Mouse (Mus musculus): ENCODE measurements around the gene Gnao1. TPM values are rescaled to one million over a fixed set of nuclear protein-coding genes. Genes with fewer than 3 reads are reported as not detected.
A peak's percentile ranks its signal among the peaks of the same experiment; 100 is the strongest.

Gnao1 gene
- polyA plus RNA-seq, 1 experiment from 2014 or later, result 267 TPM

DNA sequence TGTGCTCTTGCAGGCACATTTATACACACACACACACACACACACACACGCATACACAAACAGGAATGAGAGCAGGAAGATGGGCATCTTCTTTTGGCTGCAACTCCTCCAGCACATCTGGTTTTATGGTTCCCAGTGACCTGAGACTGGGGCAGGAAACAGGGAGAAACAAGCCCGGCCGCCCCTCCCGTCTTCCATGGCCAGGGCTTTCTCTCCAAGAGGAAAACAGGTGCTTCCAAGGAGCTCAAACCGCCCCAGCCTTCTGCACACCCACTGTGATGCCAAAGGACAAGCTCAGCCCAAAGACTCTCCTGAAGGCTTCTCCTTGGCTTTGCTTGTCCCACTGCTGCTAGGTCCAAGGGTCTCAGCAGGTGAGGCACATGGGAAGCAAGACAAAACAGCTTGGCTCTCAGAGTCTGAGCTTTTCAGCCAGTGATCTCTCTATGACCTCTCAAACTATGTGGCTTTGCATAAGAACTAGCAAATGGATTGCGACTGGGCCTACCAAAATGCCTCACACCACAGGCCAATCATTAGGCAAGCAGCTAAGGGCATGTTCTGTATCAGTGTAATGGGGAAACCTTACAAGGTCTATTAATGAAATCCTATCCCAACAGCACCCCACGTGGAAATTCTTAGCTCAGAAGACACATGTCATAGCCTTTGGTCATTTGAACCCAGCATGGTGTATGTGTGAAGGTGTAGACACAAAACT, 160.0 kb downstream of the Gnao1 start:
- Histone ChIP-seq H3K9ac (no peak overlapping the region), H3K27me3 (no peaks in the 10 kb centered on the region), H3K4me2 (no peak overlapping the region), H3K4me3 (no peak overlapping the region), H3K4me1 (replicated peaks) (no peaks in the 10 kb centered on the region), H3K36me3 (peaks cover 74% of the 10 kb centered on the region), H3K27ac (replicated peaks) (0 out of 2 replicates have a peak overlapping the region, but pooled peaks have one; percentile 38), H3K9me3 (no peaks in the 10 kb centered on the region)
- ATAC-seq (ENCODE audit: low FRiP score, low read depth), result no peak
- 76% methylated on average over 7 of the region's 7 CpGs for WGBS

DNA sequence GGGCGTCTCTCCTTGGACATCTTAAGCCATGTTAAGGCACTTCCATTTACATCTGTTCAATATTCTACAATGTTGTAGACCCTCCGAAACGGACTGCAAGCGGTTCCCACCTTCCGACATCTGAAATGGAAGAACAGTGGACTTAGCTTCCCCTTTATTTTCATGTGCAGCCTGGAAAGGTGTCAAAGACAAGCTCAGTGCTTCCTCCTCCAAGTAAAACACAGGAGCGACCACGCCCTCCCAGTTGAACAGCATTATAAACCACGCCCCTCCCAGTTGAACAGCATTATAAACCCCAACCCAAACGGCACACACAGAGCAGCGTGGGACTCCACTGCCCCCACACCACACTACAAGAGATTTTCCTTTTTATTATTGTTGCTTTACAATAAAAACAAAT, 161.7 kb downstream of the Gnao1 start:
- Histone ChIP-seq H3K27me3 (no peaks in the 10 kb centered on the region), H3K36me3 (peaks cover 74% of the 10 kb centered on the region), H3K4me3 (no peak overlapping the region), H3K9me3 (no peaks in the 10 kb centered on the region), H3K9ac (no peak overlapping the region), H3K27ac (replicated peaks) (no peak overlapping the region), H3K4me1 (replicated peaks) (no peaks in the 10 kb centered on the region), H3K4me2 (no peak overlapping the region)
- 93% methylated on average over 10 of the region's 10 CpGs for WGBS
- ATAC-seq (ENCODE audit: low FRiP score, low read depth), result no peak

DNA sequence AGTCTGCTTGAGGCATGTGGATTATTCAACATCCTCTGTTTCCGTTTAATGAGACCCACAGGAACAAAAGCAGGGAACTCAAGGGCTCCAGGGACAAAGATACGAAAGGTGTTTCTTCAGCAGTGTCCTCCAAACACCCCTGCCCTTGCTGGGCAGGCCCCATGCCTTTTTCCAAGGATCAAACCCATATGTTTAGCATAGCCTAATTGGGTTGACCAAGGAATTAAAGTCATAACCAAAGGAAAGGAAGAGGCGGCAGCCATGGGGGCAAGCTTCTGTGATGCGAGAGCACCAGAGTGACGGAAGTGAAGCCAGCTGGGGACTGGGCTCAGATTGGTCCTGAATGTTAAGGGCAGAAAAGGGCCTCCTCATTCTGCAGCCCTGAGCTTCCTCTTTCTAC, 162.4 kb downstream of the Gnao1 start:
- Histone ChIP-seq H3K36me3 (peaks cover 71% of the 10 kb centered on the region), H3K27ac (replicated peaks) (no peak overlapping the region), H3K4me2 (no peak overlapping the region), H3K27me3 (no peaks in the 10 kb centered on the region), H3K4me1 (replicated peaks) (no peaks in the 10 kb centered on the region), H3K9ac (no peak overlapping the region), H3K9me3 (no peaks in the 10 kb centered on the region), H3K4me3 (no peak overlapping the region)
- no peak for ATAC-seq (ENCODE audit: low FRiP score, low read depth)
- WGBS, result 83% methylated on average over 5 of the region's 5 CpGs

DNA sequence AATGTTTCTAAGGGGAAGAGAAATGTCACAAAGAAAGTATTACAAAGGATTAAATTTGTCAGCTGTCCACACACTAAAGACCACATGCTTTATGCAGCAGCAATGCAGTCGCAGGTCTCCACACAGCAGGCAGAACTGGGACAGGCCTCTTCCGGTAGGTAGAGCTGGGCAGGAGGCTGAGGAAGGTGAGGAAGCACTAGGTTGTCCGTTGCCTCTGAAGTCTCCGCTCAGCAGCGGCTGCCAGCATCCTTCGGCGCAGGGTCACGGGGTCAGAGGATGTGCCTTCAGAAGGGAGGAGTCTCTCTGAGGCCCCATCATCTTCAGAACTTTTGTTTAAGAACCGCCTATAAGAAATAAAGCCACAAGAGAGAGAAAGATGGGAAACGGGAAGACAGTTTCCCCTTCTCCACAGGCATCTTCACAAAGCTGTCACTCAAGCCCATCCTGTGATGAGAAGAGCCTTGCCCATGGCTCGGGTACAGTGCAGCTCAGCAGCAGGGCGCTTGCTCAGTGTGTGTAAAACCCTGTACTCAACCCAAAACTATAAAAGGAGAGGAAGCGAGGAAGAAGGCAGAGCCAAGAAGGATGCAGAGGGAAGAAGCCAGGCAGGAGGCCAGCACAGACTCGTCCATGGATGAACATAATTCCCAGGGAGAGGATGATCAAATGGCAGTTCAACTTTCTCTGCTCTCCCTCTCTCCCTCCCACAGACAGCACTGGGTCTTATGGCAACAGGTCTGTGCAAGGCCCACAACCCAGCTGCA, 163.4 kb downstream of the Gnao1 start:
- Histone ChIP-seq H3K27ac (replicated peaks) (no peak overlapping the region), H3K4me3 (no peak overlapping the region), H3K4me1 (replicated peaks) (no peaks in the 10 kb centered on the region), H3K9me3 (no peaks in the 10 kb centered on the region), H3K36me3 (peaks cover 71% of the 10 kb centered on the region), H3K27me3 (no peaks in the 10 kb centered on the region), H3K4me2 (no peak overlapping the region), H3K9ac (no peak overlapping the region)
- no peak for ATAC-seq (ENCODE audit: low FRiP score, low read depth)
- WGBS, result 81% methylated on average over 14 of the region's 14 CpGs

DNA sequence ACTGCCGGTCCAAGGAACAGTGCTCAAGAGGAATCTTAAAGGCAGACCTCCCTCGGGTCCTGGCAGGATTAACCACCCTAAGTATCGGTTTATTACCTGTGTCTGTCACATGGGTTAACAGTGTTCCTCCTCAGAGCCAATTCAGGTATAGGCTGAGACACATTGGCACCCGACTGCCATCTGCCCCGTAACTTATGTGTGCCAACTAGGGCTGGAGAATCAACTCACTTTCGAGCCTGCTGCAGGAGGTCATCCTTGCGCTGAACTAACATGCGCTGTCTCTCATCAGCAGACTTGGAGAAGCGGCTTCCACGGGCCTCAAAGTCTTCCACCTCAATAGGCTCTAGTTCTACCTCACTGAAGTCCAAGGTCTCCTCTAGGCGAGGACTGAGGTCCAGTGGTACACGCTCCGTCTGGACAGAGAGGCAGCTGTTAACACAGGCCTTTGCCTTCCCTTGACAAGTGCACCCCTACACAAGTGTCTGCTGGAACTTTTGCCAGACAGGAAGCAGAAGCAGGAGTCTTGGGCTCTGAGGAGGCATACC, 164.1 kb downstream of the Gnao1 start:
- Histone ChIP-seq H3K4me1 (replicated peaks) (no peaks in the 10 kb centered on the region), H3K9me3 (no peaks in the 10 kb centered on the region), H3K27me3 (no peaks in the 10 kb centered on the region), H3K9ac (no peak overlapping the region), H3K27ac (replicated peaks) (no peak overlapping the region), H3K36me3 (peaks cover 71% of the 10 kb centered on the region), H3K4me3 (no peak overlapping the region), H3K4me2 (no peak overlapping the region)
- WGBS, result 93% methylated on average over 13 of the region's 13 CpGs
- no peak for ATAC-seq (ENCODE audit: low FRiP score, low read depth)

DNA sequence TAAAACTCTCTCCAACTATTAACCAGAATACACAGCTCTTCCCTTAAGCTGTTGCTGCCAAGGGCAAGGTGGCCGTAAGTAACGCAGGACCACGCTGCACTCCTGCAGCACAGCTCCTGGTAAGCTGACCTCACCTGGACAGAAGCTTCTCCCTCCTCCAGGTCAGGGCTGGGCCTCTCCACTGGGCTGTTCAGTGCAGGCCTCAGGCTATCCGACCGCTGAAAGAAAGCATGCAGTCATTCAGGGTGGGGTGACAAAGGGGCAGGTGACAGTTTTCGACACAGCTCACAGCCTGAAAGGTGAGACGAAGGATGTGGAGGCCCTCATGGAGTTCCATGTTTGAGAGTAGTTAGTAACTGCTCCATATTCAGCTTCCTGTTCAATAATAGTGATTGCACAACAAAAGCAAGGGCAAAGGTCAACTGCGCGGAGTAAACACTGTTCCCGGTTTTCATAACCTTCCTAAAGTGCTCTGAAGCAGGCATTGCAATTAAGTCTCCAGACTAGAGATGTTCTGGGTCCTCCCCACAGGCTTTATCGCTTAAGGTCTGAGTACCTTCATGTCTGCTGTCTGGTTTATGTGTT, 164.9 kb downstream of the Gnao1 start:
- no peaks in the 10 kb centered on the region for H3K4me1 ChIP-seq (replicated peaks)
- H3K9me3 ChIP-seq, result no peaks in the 10 kb centered on the region
- no peak overlapping the region for H3K4me3 ChIP-seq
- no peak for ATAC-seq (ENCODE audit: low FRiP score, low read depth)
- H3K36me3 ChIP-seq, result peaks cover 72% of the 10 kb centered on the region
- no peak overlapping the region for H3K4me2 ChIP-seq
- H3K27ac ChIP-seq (replicated peaks), result no peak overlapping the region
- no peak overlapping the region for H3K9ac ChIP-seq
- no peaks in the 10 kb centered on the region for H3K27me3 ChIP-seq
- WGBS, result 91% methylated on average over 11 of the region's 11 CpGs

DNA sequence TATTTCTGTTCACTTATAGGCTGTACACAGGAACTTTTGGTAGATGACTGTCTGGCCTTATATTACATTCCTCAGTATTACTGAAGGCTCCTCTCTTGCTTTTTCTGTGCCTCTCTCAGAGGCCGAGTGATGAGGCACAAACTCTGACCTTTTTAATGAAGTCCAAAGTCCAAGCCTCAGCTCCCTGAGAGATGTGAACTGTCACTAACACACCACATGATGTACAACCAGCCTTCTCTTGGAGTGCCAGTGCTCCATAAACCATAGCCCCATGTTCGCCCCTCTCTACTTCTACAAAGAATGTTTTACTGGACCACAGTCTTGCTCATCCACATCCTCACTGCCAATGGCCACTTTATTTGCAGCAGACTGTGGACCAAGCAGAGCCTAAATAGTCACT, 165.6 kb downstream of the Gnao1 start:
- WGBS, result 94% methylated on average over 2 of the region's 2 CpGs
- Histone ChIP-seq H3K4me3 (no peak overlapping the region), H3K27me3 (no peaks in the 10 kb centered on the region)

DNA sequence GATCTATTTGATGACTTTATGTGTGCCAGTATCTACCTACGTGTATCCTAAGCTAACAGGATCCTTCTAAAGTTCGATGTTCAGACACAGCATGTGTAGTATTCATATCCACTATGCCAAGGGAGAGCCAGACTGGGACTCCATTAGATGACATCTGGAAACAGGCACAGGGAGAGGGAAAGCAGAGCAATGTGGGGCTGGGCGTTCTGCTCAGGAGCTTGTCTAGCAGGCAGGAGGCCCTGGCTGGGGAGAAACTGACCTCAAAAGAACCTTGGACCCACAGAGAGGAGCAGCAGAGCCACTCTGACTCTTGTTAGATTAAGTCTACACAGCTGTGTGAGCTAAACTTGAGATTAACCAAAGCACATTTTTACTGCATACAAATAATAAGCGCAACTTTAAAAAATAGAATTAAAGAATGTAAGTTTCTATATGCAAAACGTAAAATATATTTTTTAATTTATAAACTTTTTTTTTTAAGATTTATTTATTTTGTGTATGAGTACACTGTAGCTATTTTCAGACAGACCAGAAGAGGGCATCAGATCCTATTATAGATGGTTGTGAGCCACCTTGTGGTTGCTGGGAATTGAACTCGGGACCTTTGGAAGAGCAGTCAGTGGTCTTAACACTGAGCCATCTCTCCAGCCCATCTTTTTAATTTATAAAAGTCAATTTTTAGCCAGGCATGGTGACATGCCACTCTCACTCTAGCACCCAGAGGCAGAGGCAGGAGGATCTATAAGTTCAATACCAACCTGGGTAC, 166.9 kb downstream of the Gnao1 start:
- Histone ChIP-seq H3K9ac (no peak overlapping the region), H3K4me2 (no peak overlapping the region), H3K36me3 (peaks cover 81% of the 10 kb centered on the region), H3K27ac (replicated peaks) (no peak overlapping the region), H3K4me3 (no peak overlapping the region), H3K4me1 (replicated peaks) (no peaks in the 10 kb centered on the region), H3K27me3 (no peaks in the 10 kb centered on the region), H3K9me3 (no peaks in the 10 kb centered on the region)
- ATAC-seq (ENCODE audit: low FRiP score, low read depth), result no peak
- WGBS, result 97% methylated on average over 6 of the region's 6 CpGs

More for the DNA sequence above, 165.6 kb downstream of the Gnao1 start:
- no peaks in the 10 kb centered on the region for H3K9me3 ChIP-seq
- no peaks in the 10 kb centered on the region for H3K4me1 ChIP-seq (replicated peaks)
- H3K36me3 ChIP-seq, result peaks cover 75% of the 10 kb centered on the region
- H3K4me2 ChIP-seq, result no peak overlapping the region
- no peak for ATAC-seq (ENCODE audit: low FRiP score, low read depth)
- no peak overlapping the region for H3K9ac ChIP-seq
- H3K27ac ChIP-seq (replicated peaks), result no peak overlapping the region

DNA sequence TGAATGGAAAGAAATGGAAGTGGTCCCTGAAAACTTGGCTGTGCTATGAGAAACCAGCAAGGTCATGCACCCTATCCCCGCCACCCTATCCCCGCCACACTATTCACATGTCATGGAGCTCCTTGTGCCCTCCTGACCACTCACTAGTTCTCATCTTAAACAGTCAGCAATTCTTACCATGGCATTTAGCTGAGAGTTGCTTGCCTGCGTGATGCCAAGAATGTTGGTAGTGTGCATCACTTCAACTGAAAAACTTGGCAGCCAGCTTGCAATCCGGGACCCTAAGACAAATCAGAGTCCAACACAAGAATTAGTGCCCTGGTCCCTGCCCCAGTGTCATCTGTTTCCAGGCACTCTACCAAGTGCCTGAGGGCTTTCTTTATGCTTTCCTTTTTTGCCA, 170.4 kb downstream of the Gnao1 start:
- Histone ChIP-seq H3K27ac (replicated peaks) (no peak overlapping the region), H3K4me1 (replicated peaks) (no peaks in the 10 kb centered on the region), H3K9me3 (no peaks in the 10 kb centered on the region), H3K4me3 (no peak overlapping the region), H3K9ac (no peak overlapping the region), H3K36me3 (peaks cover 75% of the 10 kb centered on the region), H3K27me3 (no peaks in the 10 kb centered on the region), H3K4me2 (no peak overlapping the region)
- 84% methylated on average over 4 of the region's 4 CpGs for WGBS
- no peak for ATAC-seq (ENCODE audit: low FRiP score, low read depth)

DNA sequence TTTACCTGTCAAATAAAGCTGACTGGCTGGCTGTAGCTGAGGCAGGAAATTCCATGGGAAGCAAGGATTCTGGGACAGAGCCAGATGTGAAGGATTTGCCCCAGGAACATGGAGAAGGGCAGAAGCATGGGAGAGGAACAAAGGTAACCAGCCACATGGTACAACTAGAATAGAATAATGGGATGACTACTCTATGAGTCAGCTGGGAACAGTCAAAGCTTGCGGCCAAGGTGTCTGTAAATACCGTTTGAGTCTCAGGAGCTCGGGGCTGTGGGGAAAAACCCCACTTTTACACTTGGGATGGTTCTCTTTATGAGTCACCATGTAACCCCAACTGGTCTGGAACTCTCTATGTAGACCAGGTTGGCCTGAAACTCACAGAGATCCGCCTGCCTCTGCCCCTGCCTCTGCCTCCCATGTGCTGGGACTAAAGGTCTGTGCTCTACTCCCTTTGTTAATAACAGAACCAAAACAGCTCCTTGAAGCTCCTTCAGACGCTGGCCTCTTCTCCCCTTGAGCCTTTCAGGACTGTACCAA, 172.0 kb downstream of the Gnao1 start:
- WGBS, result 98% methylated on average over 5 of the region's 5 CpGs
- ATAC-seq (ENCODE audit: low FRiP score, low read depth), result no peak

DNA sequence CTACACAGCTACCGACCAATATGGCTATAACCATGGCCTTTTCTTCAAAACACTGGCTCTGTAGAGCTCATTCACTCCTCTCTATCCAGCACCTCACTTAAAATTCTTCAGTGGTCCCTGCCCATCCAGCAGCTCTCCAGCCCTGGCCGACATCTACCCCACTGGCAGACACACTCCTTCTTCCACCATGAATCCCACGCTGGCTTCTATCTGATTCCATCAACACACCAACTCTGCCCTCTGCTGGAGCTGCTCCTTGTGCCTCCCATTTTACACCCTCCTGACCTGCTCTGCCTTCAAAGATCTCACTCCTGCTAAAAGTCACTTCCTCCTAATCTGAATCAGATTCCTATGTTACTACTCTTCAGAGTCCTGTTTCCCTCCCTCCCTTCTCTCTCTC, 174.1 kb downstream of the Gnao1 start:
- 74% methylated on average over 3 of the region's 3 CpGs for WGBS
- no peak overlapping the region for H3K4me2 ChIP-seq
- peaks cover 66% of the 10 kb centered on the region for H3K36me3 ChIP-seq
- no peaks in the 10 kb centered on the region for H3K9me3 ChIP-seq
- no peaks in the 10 kb centered on the region for H3K4me1 ChIP-seq (replicated peaks)
- H3K9ac ChIP-seq, result no peak overlapping the region
- no peak for ATAC-seq (ENCODE audit: low FRiP score, low read depth)
- H3K27ac ChIP-seq (replicated peaks), result no peak overlapping the region
- no peak overlapping the region for H3K4me3 ChIP-seq
- no peaks in the 10 kb centered on the region for H3K27me3 ChIP-seq

More for the DNA sequence above, 172.0 kb downstream of the Gnao1 start:
- Histone ChIP-seq H3K4me1 (replicated peaks) (no peaks in the 10 kb centered on the region), H3K4me3 (no peak overlapping the region), H3K9me3 (no peaks in the 10 kb centered on the region), H3K9ac (no peak overlapping the region), H3K36me3 (peaks cover 74% of the 10 kb centered on the region), H3K27me3 (no peaks in the 10 kb centered on the region), H3K27ac (replicated peaks) (no peak overlapping the region), H3K4me2 (no peak overlapping the region)
